Mouse (Mus musculus) thymus, adult 2 months (tissue): ENCODE results near the gene Adamtsl5.

Experiments
- CTCF ChIP-seq: fragments of 200-500 bp; IDR thresholded peaks from 2 replicates; pipeline ENCODE4 v1.5.1; 2012; ENCODE audit warnings: mild to moderate bottlenecking, control low read depth, low read length, moderate library complexity, borderline replicate concordance; ENCODE audit not compliant: control insufficient read depth, poor library complexity, insufficient read depth; ENCODE audit errors: extremely low read depth
- POLR2A ChIP-seq: fragments of 200-500 bp; IDR thresholded peaks from 2 replicates; pipeline ENCODE4 v1.6.1; 2012; ENCODE audit warnings: mild to moderate bottlenecking, low read length, control low read depth, moderate library complexity; ENCODE audit not compliant: control insufficient read depth, poor library complexity, insufficient read depth; ENCODE audit errors: extremely low read depth

DNA sequence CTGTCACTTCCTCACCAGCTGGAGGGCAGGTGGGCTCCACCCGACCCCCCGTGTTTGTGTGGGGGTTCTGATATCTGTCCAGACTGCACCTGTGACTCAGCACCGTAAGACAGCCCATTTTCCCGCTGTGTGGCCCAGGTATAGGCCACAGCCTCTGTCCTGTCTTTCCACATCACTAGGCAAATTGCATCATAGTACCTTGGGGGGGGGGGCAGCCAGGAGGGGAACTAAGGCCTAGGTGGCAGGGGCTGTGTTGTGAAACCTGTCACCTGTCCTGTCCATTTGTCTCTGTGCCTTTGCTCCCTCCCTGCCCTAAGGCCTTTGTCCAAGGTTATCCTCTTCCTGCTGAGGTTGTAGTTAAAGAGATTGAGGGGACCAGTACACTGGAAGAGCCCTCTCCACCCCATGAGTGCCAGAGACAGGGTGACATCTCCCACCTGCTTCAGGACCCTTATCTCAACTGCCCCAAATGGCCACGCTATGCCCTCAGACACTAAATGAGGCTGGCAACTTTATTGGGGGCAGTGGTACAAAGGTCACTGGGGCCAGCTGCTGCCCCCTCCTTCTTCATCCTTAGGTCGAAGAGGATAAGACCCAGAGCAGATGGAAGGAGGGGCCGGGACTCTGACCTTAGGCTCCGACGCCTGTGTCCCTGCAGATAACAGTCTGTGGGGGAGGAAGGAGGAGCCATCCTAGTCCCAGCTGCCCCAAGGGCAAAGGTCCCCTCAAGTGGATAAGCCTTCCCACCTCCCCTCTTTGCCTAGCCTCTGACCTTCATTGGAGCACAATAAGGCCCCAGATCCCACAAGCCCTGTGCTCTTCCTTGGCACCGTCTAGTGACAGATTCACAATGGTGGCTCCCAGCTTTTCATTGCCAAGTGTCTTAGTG lies 16.3 kb downstream of the Adamtsl5 start:
- no peak for TF ChIP-seq CTCF
- no peak for TF ChIP-seq POLR2A
